Mouse (Mus musculus): Measurements from ENCODE around the gene Scn8a. TPM values are rescaled to one million over a fixed set of nuclear protein-coding genes. Genes with fewer than 3 reads are reported as not detected.
A peak's percentile ranks its signal among the peaks of the same experiment; 100 is the strongest.

The Scn8a gene
- polyA plus RNA-seq, 1 experiment: not detected

- H3K27ac ChIP-seq (ENCODE audit: insufficient read depth, low read depth, low read length): no peak overlapping the region
- peak overlapping the region; percentile 35 for H3K4me3 ChIP-seq (ENCODE audit: insufficient read depth, low read length)
- no peak for TF ChIP-seq POLR2A (IDR thresholded peaks at IDR 0.05; ENCODE audit: borderline replicate concordance, low read depth, low read length)
- no peak for TF ChIP-seq CTCF (IDR thresholded peaks at IDR 0.05; ENCODE audit: low read depth, low read length)
- H3K4me1 ChIP-seq (ENCODE audit: control insufficient read depth, insufficient read depth, low read length): 0 out of 2 replicates have a peak, but pooled peaks cover 3% of the 10 kb centered on the region
These were observed 1.7 kb downstream of the Scn8a start for GRCm38 (mm10) chr15:100871107-100872011.

- Histone ChIP-seq H3K4me3 (ENCODE audit: insufficient read depth, low read length) (no peak overlapping the region), H3K4me1 (ENCODE audit: control insufficient read depth, insufficient read depth, low read length) (0 out of 2 replicates have a peak, but pooled peaks cover 3% of the 10 kb centered on the region), H3K27ac (ENCODE audit: insufficient read depth, low read depth, low read length) (no peak overlapping the region)
- TF ChIP-seq CTCF (IDR thresholded peaks at IDR 0.05; ENCODE audit: low read depth, low read length) (no peak), POLR2A (IDR thresholded peaks at IDR 0.05; ENCODE audit: borderline replicate concordance, low read depth, low read length) (no peak)
These were observed 3.5 kb downstream of the Scn8a start for GRCm38 (mm10) chr15:100873155-100873554.

GRCm38 (mm10) chr15:100879073-100879472, 9.4 kb downstream of the Scn8a start:
- TF ChIP-seq CTCF (IDR thresholded peaks at IDR 0.05; ENCODE audit: low read depth, low read length): no peak
- TF ChIP-seq POLR2A (IDR thresholded peaks at IDR 0.05; ENCODE audit: borderline replicate concordance, low read depth, low read length): no peak
- H3K4me1 ChIP-seq (ENCODE audit: control insufficient read depth, insufficient read depth, low read length): no peaks in the 10 kb centered on the region

DNA sequence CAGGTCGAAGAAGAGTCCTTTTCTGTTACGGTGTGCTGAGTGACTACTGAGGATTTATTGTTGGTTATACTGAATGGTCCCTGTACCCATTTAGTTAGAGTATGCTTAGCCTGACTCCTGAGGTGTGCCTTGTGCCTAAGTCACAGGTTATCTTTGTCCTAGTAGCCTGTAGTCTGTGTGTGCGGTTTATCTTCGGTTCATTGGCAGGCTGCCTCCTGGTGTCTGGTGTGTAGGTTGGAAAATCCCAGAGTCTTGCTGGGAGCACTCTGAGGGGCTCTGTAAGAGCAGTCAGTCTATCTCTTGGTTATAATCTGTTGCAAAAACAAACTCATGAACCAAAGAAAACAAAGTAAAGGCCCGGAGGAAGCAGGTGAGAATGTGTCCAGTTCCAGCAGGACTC, 11.7 kb downstream of the Scn8a start:
- no peak overlapping the region for H3K4me3 ChIP-seq (ENCODE audit: insufficient read depth, low read length)
- no peak for TF ChIP-seq CTCF (IDR thresholded peaks at IDR 0.05; ENCODE audit: low read depth, low read length)
- no peak for TF ChIP-seq POLR2A (IDR thresholded peaks at IDR 0.05; ENCODE audit: borderline replicate concordance, low read depth, low read length)
- no peak overlapping the region for H3K27ac ChIP-seq (ENCODE audit: insufficient read depth, low read depth, low read length)
- no peaks in the 10 kb centered on the region for H3K4me1 ChIP-seq (ENCODE audit: control insufficient read depth, insufficient read depth, low read length)

More at GRCm38 (mm10) chr15:100879073-100879472, 9.4 kb downstream of the Scn8a start:
- Histone ChIP-seq H3K4me3 (ENCODE audit: insufficient read depth, low read length) (no peak overlapping the region), H3K27ac (ENCODE audit: insufficient read depth, low read depth, low read length) (no peak overlapping the region)

DNA sequence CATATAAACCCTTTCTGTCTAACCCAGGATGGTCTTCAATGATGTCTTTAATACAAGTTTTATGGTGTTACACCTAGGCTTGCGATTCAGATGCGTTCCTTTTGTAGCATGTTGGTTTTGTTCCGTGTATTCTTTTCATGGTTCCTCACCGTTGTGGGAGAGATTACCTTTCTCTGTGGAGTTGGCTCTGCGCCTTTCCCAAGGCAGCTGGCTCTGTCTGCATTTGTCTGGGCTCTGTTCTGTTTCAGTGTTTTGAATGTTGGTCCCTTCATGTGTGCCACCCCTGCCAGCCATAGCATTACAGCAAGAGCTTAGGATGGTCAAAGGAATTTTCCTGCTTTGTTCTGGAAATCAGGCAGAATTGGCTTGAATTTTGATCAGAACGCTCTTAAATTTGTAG, 14.8 kb downstream of the Scn8a start:
- no peak for TF ChIP-seq CTCF (IDR thresholded peaks at IDR 0.05; ENCODE audit: low read depth, low read length)
- no peak for TF ChIP-seq POLR2A (IDR thresholded peaks at IDR 0.05; ENCODE audit: borderline replicate concordance, low read depth, low read length)
- H3K27ac ChIP-seq (ENCODE audit: insufficient read depth, low read depth, low read length): no peak overlapping the region
- H3K4me1 ChIP-seq (ENCODE audit: control insufficient read depth, insufficient read depth, low read length): no peaks in the 10 kb centered on the region

GRCm38 (mm10) chr15:100891962-100892361, 22.3 kb downstream of the Scn8a start:
- TF ChIP-seq POLR2A (IDR thresholded peaks at IDR 0.05; ENCODE audit: borderline replicate concordance, low read depth, low read length): no peak
- Histone ChIP-seq H3K27ac (ENCODE audit: insufficient read depth, low read depth, low read length) (no peak overlapping the region), H3K4me3 (ENCODE audit: insufficient read depth, low read length) (no peak overlapping the region), H3K4me1 (ENCODE audit: control insufficient read depth, insufficient read depth, low read length) (no peaks in the 10 kb centered on the region)

More for the DNA sequence above, 14.8 kb downstream of the Scn8a start:
- no peak overlapping the region for H3K4me3 ChIP-seq (ENCODE audit: insufficient read depth, low read length)

GRCm38 (mm10) chr15:100896502-100896901, 26.8 kb downstream of the Scn8a start:
- Histone ChIP-seq H3K4me3 (ENCODE audit: insufficient read depth, low read length) (no peak overlapping the region), H3K4me1 (ENCODE audit: control insufficient read depth, insufficient read depth, low read length) (no peaks in the 10 kb centered on the region), H3K27ac (ENCODE audit: insufficient read depth, low read depth, low read length) (no peak overlapping the region)
- TF ChIP-seq POLR2A (IDR thresholded peaks at IDR 0.05; ENCODE audit: borderline replicate concordance, low read depth, low read length) (no peak), CTCF (IDR thresholded peaks at IDR 0.05; ENCODE audit: low read depth, low read length) (no peak)

GRCm38 (mm10) chr15:100903811-100904210, 34.2 kb downstream of the Scn8a start:
- Histone ChIP-seq H3K4me3 (ENCODE audit: insufficient read depth, low read length) (no peak overlapping the region), H3K4me1 (ENCODE audit: control insufficient read depth, insufficient read depth, low read length) (no peaks in the 10 kb centered on the region), H3K27ac (ENCODE audit: insufficient read depth, low read depth, low read length) (no peak overlapping the region)
- TF ChIP-seq POLR2A (IDR thresholded peaks at IDR 0.05; ENCODE audit: borderline replicate concordance, low read depth, low read length): no peak

- Histone ChIP-seq H3K4me1 (ENCODE audit: control insufficient read depth, insufficient read depth, low read length) (peaks cover 2% of the 10 kb centered on the region), H3K4me3 (ENCODE audit: insufficient read depth, low read length) (no peak overlapping the region), H3K27ac (ENCODE audit: insufficient read depth, low read depth, low read length) (no peak overlapping the region)
- TF ChIP-seq POLR2A (IDR thresholded peaks at IDR 0.05; ENCODE audit: borderline replicate concordance, low read depth, low read length) (no peak), CTCF (IDR thresholded peaks at IDR 0.05; ENCODE audit: low read depth, low read length) (no peak)
These were observed 35.3 kb downstream of the Scn8a start for GRCm38 (mm10) chr15:100905006-100905405.

DNA sequence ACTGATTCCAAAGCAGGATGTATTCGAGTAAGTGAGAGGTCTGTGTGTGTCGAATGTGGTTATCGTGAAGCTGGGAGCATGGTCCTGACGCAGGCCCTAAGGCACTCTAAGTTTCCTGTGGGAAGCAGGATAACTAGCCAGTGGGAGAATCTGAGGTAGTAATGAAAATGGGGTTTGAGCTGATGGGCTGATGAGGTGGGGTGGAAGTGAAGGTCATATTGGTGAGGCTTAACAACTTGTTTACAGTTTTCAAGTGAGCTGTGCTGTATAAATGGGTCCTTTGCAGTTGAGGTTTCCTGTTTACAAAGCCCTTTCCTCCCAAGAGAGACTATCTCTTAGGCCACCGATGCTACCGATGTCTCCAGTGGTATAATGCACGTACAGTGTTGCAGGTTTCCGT, 36.1 kb downstream of the Scn8a start:
- H3K27ac ChIP-seq (ENCODE audit: insufficient read depth, low read depth, low read length): no peak overlapping the region
- TF ChIP-seq CTCF (IDR thresholded peaks at IDR 0.05; ENCODE audit: low read depth, low read length): no peak
- no peak for TF ChIP-seq POLR2A (IDR thresholded peaks at IDR 0.05; ENCODE audit: borderline replicate concordance, low read depth, low read length)
- peaks cover 9% of the 10 kb centered on the region for H3K4me1 ChIP-seq (ENCODE audit: control insufficient read depth, insufficient read depth, low read length)
- no peak overlapping the region for H3K4me3 ChIP-seq (ENCODE audit: insufficient read depth, low read length)
